Mouse (Mus musculus) induced T-regulatory cell, adult 2 months (primary cell): ENCODE data around the gene Gm4969.

Source experiments
- DNase-seq: peaks from one replicate; pipeline ENCODE4 v3.0.0-alpha.2; 2012; ENCODE audit warnings: low read depth

Gene Gm4969

GRCm38 (mm10) chr7:19093537-19094385 lies 24.4 kb downstream of the Gm4969 start:
- DNase-seq: peak; percentile 93

GRCm38 (mm10) chr7:19093174-19093521 lies 25.0 kb downstream of the Gm4969 start:
- DNase-seq: peak; percentile 89

- peak; percentile 47 for DNase-seq
Measured at GRCm38 (mm10) chr7:19092381-19093173, 25.6 kb downstream of the Gm4969 start.

- DNase-seq: no peak
Measured at GRCm38 (mm10) chr7:19091913-19092312, 26.3 kb downstream of the Gm4969 start.

GRCm38 (mm10) chr7:19088813-19089212 lies 29.4 kb downstream of the Gm4969 start:
- DNase-seq: peak; percentile 84

GRCm38 (mm10) chr7:19086760-19087159 lies 31.4 kb downstream of the Gm4969 start:
- DNase-seq: no peak

GRCm38 (mm10) chr7:19086042-19086441 lies 32.1 kb downstream of the Gm4969 start:
- DNase-seq: peak; percentile 80

- no peak for DNase-seq
Measured at GRCm38 (mm10) chr7:19085495-19085894, 32.7 kb downstream of the Gm4969 start.

- DNase-seq: no peak
Measured at GRCm38 (mm10) chr7:19084921-19085473, 33.2 kb downstream of the Gm4969 start.

- DNase-seq: no peak
Measured at GRCm38 (mm10) chr7:19084277-19084771, 33.8 kb downstream of the Gm4969 start.

- no peak for DNase-seq
Measured at GRCm38 (mm10) chr7:19083701-19084100, 34.5 kb downstream of the Gm4969 start, which contains the start of gene Dmpk. Gene Dmpk, plus strand, starts transcription at chr7:19083849.

GRCm38 (mm10) chr7:19083096-19083495 lies 35.1 kb downstream of the Gm4969 start:
- no peak for DNase-seq

GRCm38 (mm10) chr7:19082171-19082570 lies 36.0 kb downstream of the Gm4969 start:
- no peak for DNase-seq

GRCm38 (mm10) chr7:19080451-19080950 lies 37.7 kb downstream of the Gm4969 start:
- no peak for DNase-seq

GRCm38 (mm10) chr7:19078732-19079131 lies 39.4 kb downstream of the Gm4969 start:
- no peak for DNase-seq

- DNase-seq: peak; percentile 90
Measured at GRCm38 (mm10) chr7:19077761-19078160, 40.4 kb downstream of the Gm4969 start.

GRCm38 (mm10) chr7:19076586-19076991 lies 41.6 kb downstream of the Gm4969 start:
- DNase-seq: peak; percentile 50

- peak; percentile 84 for DNase-seq
Measured at GRCm38 (mm10) chr7:19075723-19076585, 42.2 kb downstream of the Gm4969 start, which contains the start of gene Dmwd. Gene Dmwd, plus strand, starts transcription at chr7:19076227.

GRCm38 (mm10) chr7:19075231-19075630 lies 42.9 kb downstream of the Gm4969 start:
- peak; percentile 49 for DNase-seq

GRCm38 (mm10) chr7:19074494-19074893 lies 43.7 kb downstream of the Gm4969 start:
- no peak for DNase-seq

GRCm38 (mm10) chr7:19073504-19073903 lies 44.7 kb downstream of the Gm4969 start:
- peak; percentile 77 for DNase-seq
